Mouse (Mus musculus) heart, postnatal 0 days (tissue): ENCODE results near the gene Tpra1.

Experiments used
- CTCF ChIP-seq: IDR thresholded peaks from 2 replicates; pipeline ENCODE4 v1.5.1; 2016; ENCODE audit warnings: antibody characterized with exemption, control low read depth, low read depth
- EP300 ChIP-seq: IDR thresholded peaks from 2 replicates; pipeline ENCODE4 v1.6.1; 2016; ENCODE audit warnings: antibody characterized with exemption, low read depth

- no peak for TF ChIP-seq EP300
- no peak for TF ChIP-seq CTCF
Measured at GRCm38 (mm10) chr6:88931449-88931848, 29.4 kb downstream of the Tpra1 start.
